Mouse (Mus musculus): ENCODE results near the gene Sar1a. TPM values are rescaled to one million over a fixed set of nuclear protein-coding genes. Genes with fewer than 3 reads are reported as not detected.

The Sar1a gene
- 100 to 1,000 TPM; 123 to 138 TPM for total RNA-seq (2023)

GRCm38 (mm10) chr10:61680015-61680913 is at the start of gene Sar1a:
Gene Sar1a (plus strand): TSS chr10:61680299.

GRCm38 (mm10) chr10:61647790-61648736 is 32.0 kb upstream of the Sar1a start, which contains the start of gene Ppa1:
Gene Ppa1 (plus strand): TSS chr10:61648552.

DNA sequence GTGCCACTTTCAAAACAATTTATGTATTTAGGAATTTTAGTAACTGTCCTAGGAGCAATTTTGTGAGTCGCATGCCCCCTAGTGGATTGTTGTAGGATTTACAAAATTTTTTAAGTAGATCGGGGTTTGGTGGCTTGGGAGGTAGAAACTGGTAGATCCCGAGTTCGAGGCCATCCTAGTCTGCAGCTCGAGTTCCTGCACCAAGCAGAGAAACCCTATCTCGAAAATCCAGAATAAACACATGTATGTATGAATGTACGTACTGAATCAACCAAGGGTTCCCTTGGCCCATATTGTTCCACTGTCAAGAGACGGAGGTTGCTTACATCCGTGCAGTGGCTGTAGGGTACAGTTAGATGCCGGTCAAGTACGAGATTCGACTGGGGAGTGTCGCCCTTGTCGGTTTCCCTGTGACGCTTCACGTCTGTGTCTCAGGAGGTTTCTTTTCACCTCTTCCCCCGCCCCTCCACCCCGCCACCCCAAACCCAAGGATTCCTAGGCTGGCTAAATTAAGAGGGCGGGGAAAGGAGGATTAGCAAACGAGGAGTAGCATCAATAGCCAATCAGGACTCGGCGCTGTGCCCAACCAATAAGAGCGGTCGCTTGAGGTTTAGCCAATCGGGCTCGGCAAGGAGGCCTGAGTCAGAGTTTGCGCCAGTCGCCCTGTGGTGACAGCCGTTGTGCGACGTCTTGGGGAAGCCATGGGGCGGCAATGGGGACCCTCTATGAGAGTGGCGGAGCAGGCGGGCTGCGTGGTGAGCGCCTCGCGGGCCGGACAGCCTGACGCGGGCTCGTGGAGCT is 15.0 kb downstream of the Sar1a start, which contains the start of gene Tysnd1:
Tysnd1 (plus strand) TSS at position 645 of the 801 bp plus-strand sequence.

GRCm38 (mm10) chr10:61714771-61715461 is 34.8 kb downstream of the Sar1a start, which contains the start of gene Aifm2:
Gene Aifm2 (plus strand): TSS chr10:61715263.

Other genes starting within 250 kb of the Sar1a start
- 100 to 1,000 TPM; 121 to 131 TPM for gene Eif4ebp2, start 227.6 kb upstream of the Sar1a start, total RNA-seq (2023)
- gene Lrrc20, start 204.5 kb upstream of the Sar1a start, total RNA-seq (2023): 10 to 100 TPM in 1 of 2 experiments, 1 to 10 TPM in 1; 9.6 to 10.6 TPM
- not detected for gene Npffr1, start 84.8 kb upstream of the Sar1a start, total RNA-seq (2023)
- 10 to 100 TPM; 11.8 to 12.4 TPM for gene Ppa1, start 31.7 kb upstream of the Sar1a start, total RNA-seq (2023)
- 10 to 100 TPM; 16.8 to 19.0 TPM for gene Tysnd1, start 15.2 kb downstream of the Sar1a start, total RNA-seq (2023)
- gene Aifm2, start 35.0 kb downstream of the Sar1a start, total RNA-seq (2023): 10 to 100 TPM; 12.8 to 15.1 TPM
- 1 to 10 TPM; 1.7 to 2.2 TPM for gene H2afy2, start 103.8 kb downstream of the Sar1a start, total RNA-seq (2023)